Mouse (Mus musculus): ENCODE measurements around the gene Nsun6.

Nsun6 gene

DNA sequence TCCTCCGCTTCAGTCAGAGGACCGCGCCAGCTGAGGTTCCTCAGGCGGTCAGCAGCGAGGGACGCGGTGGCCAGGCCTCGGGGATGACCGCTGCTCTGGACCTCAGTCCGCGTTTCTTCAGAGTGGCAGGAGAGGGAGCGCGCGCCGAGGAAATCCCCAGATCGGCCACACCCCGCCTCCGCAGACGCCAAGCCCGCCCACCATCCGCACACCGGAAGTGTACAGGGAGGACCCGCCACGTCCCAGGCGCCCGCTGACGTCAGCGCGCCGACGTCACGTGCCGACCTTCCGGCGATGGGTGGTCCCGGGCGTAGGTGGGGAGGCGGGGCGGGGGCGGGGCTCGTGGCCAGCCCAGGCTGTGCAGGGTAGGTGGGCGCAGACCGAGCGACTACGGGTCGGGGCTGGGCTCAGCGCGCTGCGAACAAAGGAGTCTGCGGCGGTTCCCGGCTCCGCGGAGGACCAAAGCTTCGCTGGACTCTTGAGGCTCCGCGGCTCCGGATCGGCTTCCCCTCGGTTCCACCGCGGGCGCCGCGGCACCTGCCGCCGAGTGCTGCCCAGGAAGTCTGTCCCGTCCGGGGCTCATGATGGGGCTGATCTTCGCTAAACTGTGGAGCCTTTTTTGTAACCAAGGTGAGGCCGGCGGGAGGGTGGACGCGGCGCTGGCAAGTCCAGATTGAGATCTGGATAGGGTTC lies at the start of gene Nsun6:
TSS of gene Nsun6 (minus strand) at position 125 of the 693 bp plus-strand sequence.
- peak; percentile 96 to 98 for DNase-seq

DNA sequence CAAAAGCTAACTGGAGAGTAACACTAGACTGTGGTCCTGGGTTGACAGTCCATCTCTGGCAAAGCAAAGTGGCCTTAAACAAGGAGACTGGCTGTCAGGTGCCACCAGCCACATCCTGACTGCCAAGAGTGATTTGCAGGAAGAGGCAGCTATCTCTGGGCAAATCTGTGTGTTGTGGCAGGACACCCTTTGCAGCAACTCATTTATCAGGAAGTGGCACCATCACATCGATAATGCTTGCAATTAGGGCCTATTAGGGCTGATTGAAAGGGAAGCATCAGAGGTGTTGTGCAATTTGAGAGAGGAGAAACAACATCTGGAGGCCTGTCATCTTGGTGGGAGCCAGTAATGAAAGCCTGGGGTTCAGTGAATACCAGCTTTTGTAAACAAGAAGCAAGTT lies 49.5 kb upstream of the Nsun6 start:
- DNase-seq, result no peak

DNA sequence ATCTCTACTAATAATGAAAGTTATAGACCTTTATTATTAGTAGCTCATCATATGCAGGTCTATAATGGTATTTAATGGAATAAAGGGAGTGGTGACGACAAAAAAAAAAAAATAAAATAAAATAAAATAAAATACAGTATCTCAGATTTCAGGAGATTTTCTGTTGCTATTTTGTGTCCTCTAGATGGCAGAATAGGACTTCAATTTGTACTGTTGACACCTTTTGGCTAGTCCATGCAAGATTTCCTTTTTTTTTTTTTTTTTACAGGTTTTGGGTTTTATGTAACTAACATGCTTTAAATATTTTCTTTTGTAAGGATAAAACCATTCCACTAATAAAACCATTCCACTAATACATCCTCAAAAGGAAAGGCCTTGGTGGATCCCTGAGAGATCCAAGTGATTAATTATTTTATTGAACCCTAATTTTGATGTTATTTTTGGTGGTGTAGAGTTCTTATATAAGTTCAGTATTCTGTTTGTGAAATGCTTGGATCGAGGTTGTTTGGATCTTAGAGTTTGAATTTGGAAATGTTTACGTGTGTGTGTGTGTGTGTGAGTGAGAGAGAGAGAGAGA lies 41.7 kb upstream of the Nsun6 start:
- DNase-seq, result no peak

DNA sequence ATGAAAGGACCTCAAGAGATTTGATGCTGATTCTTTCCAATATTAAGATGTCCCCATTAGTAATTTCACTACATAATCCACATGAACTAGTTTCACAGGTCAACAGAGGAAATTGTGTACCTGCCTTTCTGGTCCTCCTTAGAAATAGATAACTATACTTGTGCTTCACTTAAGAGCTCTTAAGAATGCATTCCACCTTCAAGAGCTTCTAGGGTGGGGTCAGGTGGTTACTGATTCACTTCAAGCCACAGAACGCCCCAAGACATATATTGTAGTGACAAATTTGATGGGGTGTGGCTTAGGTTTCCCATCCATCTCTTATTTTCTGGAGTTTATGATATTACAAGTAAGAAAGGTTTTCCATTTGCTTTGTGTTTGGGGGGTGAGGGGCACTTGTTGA lies 32.4 kb upstream of the Nsun6 start:
- no peak for DNase-seq

DNA sequence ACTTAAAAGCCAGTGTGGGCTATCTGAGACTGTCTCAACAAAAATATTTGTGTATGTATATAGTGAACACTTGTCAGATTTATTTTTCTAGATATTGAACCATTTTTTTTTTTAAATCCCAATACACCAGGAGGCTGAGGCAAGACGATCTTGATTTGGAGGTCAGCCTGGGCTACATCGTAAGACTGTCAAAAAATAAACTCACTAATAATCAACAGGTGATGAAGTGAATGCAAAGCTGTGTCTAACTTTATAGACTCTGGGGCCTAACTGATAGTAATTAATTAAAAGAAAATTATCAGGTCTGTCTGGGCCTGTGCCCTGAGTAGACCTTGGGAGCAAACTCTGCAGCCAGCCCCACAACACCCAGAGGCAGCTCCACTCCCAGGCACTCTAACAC lies 28.8 kb upstream of the Nsun6 start:
- DNase-seq, result no peak

DNA sequence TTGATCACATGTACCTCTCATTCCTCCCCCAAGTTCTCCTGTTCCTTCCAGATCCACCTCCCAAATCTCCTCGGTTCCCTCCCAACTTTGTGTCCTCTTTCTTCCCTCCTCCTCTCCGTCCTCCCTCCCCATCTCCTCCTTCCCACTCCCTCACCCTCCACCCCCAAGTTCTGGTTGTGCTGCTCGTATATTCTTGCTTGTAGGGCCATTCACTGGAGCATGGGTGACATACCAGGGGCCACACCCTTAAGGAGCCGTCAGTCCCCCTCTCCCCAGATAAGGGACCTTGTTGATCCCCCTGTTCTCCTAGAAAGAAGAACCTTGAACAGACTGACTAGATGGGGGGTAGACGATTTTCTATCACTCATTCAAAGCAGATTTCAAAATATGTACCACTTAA lies 12.2 kb upstream of the Nsun6 start:
- DNase-seq, result no peak

DNA sequence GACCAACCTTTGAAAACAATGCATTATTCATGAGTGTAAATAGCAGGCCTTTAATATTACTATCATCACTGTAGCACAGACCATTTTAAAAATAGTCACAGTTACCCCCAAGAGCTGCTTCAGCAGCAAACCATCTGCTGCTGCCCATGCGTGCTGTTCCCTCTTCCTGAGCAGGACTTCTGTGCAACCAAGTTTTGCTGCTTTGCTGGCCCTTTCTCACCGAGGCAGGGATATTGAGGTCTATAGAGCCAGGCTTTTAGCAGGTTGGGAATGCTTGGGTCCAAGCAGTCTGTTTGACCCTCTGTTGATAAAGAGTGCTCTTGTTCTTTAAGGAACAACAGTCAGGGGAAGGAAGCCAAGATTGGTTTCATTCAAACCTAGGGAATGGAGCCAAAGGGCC lies 10.6 kb upstream of the Nsun6 start:
- no peak for DNase-seq

DNA sequence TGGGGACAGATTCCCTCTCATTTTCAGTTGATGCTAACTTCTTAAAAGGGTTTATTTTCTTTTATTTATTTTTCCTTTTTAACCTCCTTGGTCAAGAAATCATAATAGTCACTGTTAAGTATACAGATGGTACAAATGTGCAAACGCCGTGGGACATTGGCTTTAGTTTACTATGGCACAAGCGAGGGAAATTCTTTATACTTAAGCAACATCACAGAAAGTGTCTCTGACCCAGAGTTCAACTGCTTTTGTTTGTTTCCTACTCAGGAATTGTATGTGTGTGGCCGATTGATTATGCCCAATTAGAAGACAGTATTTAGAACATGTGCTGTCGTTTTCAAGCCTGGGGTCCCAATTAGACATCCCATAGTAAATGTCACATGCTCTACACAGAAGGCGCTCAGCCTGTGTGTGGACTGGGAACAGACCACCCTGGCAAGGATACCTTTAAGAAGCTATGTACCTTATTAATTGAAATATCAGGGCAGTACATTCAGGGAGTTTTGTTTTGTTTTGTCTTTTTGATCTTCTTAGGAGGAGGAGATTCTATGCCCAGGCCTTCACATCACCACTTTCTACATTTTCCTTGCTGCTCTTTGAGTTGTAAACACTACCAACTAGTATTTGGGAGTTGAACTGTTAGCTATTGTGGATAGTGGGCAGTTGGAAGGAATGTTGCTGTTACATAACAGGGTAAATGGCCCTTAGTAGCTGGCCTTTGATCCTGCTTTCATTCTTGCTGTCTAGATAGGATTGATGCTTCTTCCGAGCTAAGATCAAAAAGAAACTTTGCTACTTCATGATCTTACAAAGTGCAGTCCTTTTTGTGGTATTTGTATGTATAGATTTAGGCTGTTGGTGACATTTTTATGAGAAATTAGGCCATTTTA lies 9.8 kb upstream of the Nsun6 start:
- DNase-seq, result no peak

DNA sequence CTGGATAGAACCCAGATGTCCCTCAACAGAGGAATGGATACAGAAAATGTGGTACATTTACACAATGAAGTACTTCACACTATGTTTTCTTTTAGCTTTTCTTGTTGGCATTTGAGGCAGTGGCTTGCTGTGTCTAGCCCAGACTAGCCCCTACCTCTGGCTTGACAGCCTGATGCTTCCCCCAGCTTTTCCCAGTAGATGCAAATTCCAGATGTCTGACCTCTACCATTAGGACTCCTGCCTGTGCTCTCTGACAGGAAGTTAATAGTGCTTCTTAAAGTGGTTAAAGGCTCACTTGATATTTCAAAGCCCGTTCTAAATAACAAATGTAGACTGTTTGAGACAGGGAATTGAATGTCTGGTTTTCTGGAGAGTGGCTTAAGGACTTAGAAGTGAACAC lies 8.9 kb upstream of the Nsun6 start:
- no peak for DNase-seq

DNA sequence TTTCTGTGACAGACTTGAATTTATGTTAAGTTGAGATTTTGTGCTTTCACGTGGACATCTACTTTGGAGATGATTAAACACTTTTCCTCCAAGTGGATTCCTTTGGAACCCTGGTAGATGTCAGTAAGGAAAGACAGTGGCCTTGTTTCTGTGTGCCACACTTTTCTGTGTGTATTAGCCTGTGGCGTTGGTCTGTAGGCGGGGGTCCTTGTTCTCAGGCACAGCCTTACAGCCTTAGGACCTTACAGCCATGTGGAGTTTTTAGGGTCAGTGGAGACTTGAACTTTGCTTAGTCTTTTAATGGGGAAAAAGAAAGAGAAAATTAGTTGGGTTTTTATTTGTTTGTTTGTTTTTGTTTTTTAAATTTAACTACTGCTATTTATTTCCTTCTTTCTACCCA lies 6.0 kb upstream of the Nsun6 start:
- no peak for DNase-seq

DNA sequence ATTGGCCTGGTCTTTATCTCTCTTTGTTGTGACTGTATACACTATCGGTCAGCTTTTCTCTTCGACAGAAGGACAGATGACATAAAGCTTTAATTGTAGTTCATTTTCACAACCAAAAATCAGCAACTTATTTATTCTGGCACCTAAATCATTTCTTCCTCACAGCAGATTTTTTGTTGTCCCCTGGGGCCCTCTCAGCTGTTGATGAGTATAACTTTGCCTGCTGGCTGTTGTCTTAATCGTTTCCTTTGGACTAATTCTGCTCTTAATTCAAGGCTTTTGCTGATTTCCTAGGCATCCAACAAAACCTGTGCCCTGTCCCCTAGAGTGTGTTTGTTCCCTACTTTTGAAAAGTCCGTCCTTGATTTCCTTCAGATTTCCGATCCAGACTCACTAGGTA lies 3.4 kb upstream of the Nsun6 start:
- no peak for DNase-seq

DNA sequence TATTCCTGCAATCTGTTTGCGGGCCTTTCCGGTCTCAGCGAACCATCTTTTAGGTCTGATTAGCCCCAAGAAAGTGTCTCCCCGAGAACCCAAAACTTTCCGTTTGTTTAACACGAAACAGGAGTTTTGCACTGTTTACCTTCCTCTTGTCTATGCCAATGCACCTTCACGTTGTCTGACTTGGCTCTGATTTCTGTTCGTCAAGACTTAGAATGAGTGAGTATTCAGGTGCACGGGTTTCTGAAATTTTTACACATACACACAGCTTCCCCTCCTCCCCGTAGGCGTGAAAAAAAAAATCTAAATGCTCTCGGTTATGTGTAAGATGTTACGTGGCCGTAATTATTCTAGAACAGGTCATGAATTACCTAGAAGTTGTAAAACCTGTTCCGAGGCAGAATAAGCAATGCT lies 877 bp upstream of the Nsun6 start:
- DNase-seq, result peak in 1 of 2 experiments; percentile 29

DNA sequence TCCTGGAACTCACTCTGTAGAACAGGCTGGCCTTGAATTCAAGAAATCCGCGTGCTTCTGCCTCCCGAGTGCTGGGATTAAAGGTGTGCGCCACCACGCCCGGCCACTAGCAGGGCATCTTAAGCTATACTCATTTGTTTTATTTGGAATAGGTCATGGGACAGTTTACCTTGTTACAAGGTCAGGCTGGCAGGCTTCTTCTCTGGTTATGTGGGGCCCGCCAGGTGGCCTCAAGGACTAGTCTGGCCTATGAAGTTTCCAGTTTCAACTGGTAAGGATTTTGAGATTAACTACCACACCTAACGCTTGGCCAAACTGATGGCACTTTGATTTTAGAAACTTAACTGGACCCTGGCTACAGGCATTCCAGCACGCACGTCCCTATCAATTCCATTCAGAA lies 373 bp downstream of the Nsun6 start:
- peak in 1 of 2 experiments; percentile 13 for DNase-seq

DNA sequence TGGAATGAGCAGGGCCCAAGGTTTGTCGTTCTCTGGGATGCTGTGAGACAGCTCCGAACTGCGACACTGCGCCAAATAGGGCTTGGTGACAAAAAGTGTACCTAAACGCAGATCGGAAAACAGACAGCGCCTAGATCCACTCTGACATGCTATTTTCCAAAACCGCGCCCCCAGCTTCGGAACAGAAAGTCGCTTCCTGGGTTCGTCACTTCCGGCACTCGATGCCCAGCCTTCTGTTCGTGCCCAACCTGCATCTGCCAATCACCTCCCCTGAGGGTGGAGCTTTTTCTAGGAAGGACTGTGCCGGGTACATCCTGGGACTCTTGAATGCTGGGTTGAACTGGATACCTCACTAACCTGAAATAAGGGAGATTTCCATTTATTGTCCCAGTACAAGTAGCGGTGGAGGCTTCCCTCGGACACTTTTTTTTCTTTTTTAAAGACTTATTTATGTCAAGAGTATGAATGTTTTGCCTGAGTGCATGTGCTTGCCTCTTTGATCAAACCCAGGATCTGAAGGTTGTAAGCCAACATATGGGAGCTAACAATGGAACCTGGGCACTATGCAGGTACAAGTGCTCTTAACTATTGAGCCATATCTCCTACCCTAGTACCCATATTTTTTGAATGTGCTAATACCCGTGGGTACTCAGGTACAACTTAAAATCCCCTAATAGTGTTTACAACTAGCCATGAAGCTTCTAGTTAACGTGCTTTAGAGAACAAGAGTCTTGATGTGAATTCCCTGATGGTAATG lies 5.6 kb downstream of the Nsun6 start, which contains the start of gene Arl5b:
TSS of gene Arl5b (plus strand) at position 279 of the 757 bp plus-strand sequence.
- peak; percentile 96 to 97 for DNase-seq

DNA sequence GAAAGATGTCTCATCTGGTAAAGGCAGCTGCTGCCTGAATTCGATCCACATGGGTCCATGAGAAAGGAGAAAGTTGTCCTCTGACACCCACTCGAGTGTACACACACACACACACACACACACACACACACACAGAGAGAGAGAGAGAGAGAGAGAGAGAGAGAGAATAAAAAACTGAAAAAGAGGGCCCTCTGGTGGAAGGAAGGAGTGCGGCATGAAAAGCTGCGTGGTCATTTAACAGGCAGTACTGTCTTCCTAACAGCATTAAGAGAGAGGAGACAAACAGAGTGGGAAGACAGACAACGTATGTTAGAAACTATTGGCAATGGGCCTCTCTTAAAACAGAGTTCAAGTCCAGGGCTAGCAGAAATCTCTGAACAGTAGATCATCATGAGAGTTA lies 14.5 kb downstream of the Nsun6 start:
- peak; percentile 12 to 24 for DNase-seq

DNA sequence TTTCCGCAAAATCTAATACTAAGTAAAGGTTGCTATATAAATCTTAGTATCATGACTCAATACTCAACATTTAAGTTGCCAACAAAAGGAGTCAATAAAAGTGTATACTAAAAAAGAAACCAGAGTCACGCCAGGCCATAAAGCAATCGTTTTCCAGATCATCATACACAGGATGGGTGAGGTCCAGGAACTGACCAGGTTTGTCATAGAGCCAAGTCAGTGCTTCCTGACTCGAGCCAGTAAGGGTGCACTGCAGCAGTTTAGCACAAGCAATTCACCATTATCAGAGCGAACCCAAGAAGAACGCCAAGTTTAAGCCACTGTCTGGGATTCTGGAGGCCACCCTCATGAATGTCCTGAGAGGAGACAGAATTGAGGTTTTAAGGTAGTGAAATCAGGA lies 16.2 kb downstream of the Nsun6 start:
- peak; percentile 56 to 76 for DNase-seq

DNA sequence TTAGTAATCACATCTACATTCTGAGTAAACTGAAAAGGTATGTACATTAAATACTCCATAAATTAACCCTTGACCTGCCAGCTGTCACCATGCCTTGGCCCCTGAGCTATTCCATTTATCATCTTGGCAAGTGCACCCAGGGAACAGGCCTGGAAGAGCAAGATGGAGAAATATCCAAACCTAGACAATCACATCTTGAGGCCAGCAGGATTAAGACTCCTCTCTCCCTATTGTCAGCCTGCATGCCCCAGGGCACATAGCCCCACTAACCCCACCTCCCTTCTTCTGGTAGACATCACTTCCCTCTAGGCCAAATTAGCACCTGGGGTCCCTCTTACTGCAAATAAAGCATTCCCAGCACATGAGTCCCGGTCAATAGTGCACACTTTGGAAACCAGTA lies 27.1 kb downstream of the Nsun6 start:
- DNase-seq, result no peak

DNA sequence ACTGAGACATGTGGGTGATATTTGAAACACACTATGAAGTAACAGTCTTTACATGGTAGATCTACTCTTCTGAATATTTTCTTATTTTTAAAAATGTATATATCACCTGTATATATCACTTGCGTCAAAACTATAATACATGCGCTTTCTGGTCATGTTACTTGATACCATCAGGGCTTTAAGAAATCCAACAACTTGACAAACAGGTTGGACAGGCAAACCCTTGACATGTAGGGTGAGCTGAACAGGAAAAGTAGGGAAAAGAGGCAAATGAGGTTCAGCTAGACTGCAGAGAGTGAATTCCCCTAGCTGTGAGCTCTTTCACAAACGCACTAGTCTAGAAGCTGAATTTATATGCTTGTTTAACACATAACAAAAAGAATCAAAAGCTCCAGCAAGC lies 28.1 kb downstream of the Nsun6 start:
- DNase-seq, result peak in 1 of 2 experiments; percentile 43

DNA sequence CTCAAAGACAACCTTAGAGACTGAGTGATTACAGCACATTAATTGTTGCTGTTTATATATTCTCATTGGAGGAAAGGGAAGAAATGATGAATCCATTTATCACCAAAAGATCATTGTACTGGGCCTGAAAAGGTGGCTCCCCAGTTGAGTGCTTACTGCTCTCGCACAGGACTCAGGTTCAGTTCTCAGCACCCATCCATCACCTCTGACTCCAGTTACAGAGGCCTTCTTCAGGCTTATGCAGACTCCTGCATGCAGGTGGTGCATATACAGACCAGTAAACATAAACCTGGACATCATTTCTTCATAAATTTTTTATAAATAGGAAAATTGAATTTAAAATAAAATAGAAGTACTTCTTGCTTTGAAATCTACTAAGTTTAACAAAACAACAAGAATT lies 46.8 kb downstream of the Nsun6 start:
- no peak for DNase-seq

DNA sequence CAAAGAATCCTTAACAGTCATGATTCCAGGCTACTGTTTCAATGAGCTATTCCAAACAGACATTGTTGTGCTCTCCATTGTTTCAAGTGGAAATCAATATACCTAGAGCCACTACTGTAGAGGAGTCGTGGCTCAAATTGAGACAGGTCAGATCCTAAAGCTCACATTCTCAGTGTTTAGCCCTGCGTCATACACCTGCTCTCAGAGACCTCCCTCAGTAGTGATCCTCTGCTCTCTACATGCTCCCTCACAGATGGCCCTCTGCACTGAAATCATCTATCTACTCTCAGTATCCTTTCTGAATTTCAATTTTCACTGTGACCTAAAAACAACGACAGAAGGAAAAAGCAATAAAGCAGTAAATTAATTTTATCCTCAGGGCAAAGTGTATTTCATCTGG lies 47.3 kb downstream of the Nsun6 start:
- DNase-seq, result no peak

DNA sequence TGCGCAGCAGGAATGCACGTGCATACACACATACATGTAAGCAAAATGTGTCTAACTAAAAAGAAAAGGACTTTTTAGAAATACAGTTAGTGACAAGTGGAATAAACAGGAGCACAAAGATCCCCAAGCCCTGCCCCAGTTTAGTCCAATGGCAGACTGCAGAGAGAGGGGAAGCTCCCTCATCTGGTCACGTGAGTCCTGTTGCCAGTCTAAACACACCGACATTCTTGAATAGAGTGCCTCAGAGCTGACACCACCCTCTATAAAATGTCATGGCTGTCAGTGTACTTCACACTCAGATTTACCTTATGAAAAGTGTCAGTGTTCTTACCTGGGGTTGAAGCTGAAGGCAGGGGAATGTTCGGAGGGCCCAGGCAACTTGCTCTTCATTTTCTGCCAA lies 57.0 kb downstream of the Nsun6 start:
- no peak for DNase-seq

DNA sequence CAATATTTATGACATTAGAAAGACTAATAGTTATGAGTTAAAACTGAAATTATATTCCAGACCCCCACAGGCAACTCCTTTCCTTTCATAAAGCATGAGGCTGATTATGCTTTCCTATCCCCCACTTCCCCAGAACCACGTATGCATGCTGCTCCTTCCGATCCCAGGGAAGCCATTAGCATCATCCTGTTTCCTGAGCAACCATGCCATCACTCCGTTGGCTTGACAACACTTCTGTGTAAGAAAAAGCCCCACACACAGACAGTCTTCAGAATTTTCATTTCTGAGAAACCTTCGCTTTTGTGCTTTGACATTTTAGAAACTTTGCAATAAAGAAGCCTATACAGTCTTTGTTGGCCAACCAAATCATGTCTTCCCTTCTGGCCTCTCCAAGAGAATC lies 58.8 kb downstream of the Nsun6 start:
- DNase-seq, result no peak

DNA sequence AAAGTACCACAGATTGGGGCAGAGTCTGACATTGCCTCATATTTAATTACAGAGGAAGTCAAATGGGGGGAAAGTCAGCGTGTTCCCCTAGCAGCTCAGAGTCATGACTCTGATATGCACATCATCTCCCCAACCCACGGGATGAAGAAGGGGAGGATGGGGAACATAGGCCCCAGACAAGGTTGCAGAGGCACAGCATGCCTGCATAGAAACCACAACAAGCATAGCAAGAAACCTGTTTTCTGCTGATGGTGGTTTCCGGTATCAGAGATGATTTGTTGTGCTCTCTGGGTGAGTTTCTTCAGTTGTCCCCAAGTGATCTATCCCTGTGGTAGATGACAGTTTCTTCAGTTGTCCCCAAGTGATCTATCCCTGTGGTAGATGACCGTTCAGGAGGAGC lies 62.3 kb downstream of the Nsun6 start:
- DNase-seq, result no peak

Data from lung, adult 18-20 months (tissue).